Mouse (Mus musculus) frontal cortex, postnatal 36 days (tissue): ENCODE measurements around the gene Fam189a1.

Experiments
- DNase-seq, 2 experiments: peaks; one replicate each; pipeline ENCODE4 v3.0.0; 2022; ENCODE audit warnings: low spot score in 2 of 2

Gene Fam189a1

GRCm38 (mm10) chr7:65044280-65044679 lies 112.1 kb downstream of the Fam189a1 start:
- no peak for DNase-seq

GRCm38 (mm10) chr7:65041106-65041505 lies 115.3 kb downstream of the Fam189a1 start:
- no peak for DNase-seq

- DNase-seq = no peak
Observed at GRCm38 (mm10) chr7:65031741-65032140, 124.6 kb downstream of the Fam189a1 start.

GRCm38 (mm10) chr7:65031195-65031594 lies 125.2 kb downstream of the Fam189a1 start:
- no peak for DNase-seq

GRCm38 (mm10) chr7:65029985-65030384 lies 126.4 kb downstream of the Fam189a1 start:
- DNase-seq = no peak

- no peak for DNase-seq
Observed at GRCm38 (mm10) chr7:65021298-65021697, 135.1 kb downstream of the Fam189a1 start.

DNA sequence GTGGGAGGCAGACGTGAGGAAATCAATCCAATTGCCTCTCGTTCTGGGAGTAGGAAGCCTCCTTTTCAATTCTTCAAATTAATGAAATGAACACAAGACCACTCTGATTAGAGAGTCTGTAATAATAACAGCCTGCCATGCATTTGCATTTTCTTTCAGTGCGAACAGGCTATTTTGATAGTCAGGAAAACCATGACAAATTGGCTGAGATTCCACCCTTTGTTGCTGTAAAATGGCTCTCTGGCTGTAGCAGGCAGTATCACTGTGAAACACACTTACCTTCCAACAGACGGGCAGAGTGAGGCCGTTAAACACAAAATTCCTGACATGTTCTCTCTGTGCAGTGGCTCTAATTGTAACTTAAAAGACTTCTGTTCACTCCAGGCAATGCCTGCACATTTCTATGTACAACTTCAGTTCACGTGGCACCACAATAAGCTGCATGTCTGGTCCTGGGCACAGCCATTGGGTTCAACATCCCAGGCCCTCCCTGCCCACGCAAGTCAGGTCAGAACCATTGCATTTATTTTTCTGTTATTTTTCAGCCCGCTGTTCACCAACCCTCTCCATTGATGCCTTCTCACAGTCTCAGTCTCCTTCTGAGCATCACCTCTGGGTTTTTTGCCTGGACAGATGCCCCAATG lies 138.2 kb downstream of the Fam189a1 start:
- DNase-seq = no peak

- DNase-seq = no peak
Observed at GRCm38 (mm10) chr7:65017348-65017747, 139.0 kb downstream of the Fam189a1 start.

GRCm38 (mm10) chr7:65011133-65011532 lies 145.2 kb downstream of the Fam189a1 start:
- DNase-seq = no peak

DNA sequence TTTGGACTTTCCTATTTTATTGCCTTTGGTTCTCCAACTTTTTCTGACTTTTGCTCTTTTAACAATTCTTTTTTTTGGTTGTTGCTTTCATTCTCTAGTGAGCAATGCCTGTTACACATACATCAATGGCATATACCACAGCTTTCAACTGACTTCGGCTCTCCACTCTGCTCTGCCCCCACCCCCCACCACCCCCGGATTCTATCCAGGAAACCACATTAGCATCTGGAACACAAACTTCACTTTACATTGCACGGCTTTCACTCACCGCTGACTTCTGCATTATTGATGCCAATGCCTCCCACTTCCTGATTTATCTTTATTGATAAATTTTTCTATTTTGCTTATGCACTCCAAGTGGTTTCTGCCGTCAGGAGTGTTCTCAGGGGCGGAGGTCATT lies 146.1 kb downstream of the Fam189a1 start:
- no peak for DNase-seq

DNA sequence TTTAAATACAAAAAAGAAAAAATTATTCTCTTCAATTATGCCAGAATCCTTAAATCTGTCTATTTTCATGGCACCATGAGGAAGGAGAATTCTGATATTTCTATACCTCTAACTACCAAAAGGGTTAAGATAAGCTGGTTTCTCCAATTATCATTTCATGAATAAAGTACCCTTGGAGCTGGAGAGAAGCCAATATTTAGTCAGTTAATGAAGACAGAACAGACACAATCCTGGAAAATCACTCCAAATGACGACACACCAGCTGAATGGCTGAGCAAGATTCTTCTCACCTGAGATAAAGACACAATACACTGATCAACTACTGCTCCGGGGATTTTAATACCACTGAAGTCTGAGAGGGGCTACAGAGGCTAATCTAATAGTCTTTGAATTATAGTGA lies 150.6 kb downstream of the Fam189a1 start:
- no peak for DNase-seq

- DNase-seq = no peak
Observed at GRCm38 (mm10) chr7:64999718-65000214, 156.6 kb downstream of the Fam189a1 start.

DNA sequence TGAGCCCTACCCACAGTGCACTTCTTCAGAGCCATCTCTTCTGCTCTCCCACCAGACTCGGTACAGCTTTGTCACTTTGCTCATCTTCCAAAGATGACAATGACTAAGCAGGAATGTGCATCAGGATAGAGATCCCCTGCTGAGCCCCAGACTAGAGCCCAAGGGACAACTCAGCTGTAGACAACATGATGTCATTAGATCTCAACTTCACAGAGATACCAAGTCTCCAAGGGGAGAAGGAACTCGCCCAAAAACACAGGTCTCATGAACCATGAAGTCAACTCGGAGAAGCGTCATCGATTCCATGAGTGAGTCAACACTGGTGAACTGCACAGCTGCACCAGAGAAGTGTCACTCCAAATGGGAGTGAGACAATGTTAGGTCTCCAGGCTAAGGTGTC lies 158.6 kb downstream of the Fam189a1 start:
- DNase-seq = no peak

DNA sequence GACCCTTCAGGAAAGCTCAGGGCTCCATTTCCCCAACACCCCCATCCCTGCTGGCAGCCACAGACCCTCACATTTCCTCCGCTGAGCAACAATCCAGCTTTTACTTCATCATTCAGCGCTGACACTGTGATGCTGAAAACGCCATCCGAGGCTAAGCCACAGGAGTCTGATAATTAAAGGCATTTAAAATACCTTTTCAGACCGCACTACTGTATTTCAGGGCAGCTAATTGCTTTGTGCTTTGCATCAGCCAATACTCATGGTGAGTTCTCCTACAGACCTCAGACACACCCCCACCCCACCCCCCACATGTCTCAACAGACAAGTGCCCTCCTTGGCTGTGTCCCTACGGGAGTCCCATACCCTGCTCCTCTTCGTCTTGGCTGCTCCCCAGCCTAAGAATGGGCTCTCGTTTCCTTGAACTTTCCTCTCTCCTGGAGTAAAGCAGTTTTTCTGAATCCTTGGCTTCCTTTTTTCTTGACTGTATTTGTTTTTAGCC lies 160.4 kb downstream of the Fam189a1 start:
- no peak for DNase-seq

DNA sequence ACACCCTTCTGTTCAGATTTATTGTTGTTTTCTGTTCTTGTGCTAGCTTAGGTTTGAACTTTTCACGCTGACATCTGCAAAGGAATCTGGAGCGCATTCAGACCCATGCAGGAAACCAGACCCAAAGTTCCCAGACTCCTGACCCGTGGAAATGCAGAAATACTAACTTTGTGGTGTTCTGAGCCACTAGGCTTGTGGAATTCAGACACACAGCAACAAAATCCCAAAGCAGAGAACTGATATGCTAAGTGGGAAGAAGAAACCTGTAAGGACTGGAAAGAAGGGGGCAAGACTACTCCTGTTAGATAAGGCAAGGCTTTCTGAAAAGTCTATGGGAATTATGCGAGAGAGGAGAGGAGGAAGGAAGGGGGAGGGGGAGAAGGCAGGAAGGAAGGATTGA lies 167.0 kb downstream of the Fam189a1 start:
- no peak for DNase-seq

GRCm38 (mm10) chr7:64988015-64988414 lies 168.4 kb downstream of the Fam189a1 start:
- no peak for DNase-seq

GRCm38 (mm10) chr7:64984468-64985120 lies 171.8 kb downstream of the Fam189a1 start:
- DNase-seq = peak; percentile 39 to 57

GRCm38 (mm10) chr7:64981511-64982235 lies 174.7 kb downstream of the Fam189a1 start:
- no peak for DNase-seq

DNA sequence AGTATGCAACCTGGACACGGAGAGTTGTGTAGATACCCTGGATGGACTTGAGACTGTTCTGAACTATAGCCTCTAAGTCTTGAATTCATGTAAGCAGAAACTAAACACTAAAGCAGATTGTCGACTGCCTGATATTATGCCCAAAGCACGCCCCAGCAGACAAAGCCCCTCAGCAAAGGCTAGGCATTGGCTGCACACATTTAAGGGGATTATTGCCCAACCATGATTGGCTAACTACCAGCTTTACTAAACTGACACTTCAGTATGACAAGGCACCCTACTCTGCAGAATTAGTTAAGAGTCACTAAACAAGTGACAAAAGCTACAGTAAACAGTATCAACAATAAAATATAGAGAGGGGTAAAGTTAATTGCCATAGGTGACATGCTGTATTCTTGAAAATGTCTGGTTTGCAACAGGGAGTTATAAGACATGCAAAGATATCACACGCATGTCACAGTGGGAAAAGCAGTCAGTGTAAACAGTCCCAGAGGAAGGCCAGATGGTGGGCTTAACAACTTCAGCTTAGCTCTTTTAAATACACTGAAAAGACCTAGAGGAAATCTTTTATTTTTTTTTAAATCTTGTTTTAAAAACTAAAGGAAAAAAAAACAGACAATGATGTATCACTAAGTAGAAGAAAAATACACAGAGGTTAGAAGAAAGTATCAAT lies 182.6 kb downstream of the Fam189a1 start:
- no peak for DNase-seq

DNA sequence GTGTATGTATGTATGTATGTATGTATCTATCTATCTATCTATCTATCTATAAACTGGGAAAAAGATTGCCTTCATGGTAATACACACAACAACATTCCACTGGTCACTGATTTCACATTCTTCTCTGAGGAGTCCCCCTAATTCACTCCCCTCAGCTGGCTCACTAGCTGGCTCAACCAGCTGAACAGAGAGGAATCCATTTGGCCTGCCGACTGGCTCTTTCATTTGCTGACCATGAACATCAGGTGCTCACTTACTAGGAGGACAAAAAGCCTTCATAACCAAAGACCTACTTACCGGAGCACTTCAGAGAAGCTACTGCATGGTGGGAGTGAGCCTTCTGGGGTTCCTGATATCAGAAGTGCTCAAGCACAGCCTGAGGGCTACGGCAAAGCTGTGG lies 194.2 kb downstream of the Fam189a1 start:
- DNase-seq = no peak

GRCm38 (mm10) chr7:64959087-64959486 lies 197.3 kb downstream of the Fam189a1 start:
- DNase-seq = no peak

DNA sequence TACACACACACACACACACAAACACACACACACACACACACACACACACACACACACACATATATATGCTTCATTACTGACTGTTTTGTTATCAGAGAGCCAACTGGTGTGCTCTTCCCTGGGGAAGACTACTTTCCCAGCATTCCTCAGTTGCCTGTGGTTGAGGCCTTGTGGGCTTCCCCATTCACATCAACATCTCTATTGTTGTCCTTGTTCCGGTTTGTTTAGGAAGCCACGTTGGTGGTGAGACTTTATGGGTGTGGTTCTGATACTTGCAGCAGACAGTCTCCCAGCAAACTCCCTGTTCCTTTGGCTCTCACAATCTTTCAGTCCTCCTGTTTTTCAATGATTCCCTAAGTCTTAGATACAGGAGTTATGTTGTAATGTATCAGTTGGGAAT lies 204.2 kb downstream of the Fam189a1 start:
- DNase-seq = no peak
